Mouse (Mus musculus): ENCODE measurements around the gene Slc25a21.
"Not testable (repeated sequence)": the region's sequence is repeated elsewhere in the genome, so short reads cannot be mapped to it uniquely, and the experiment has no call there.

Gene Slc25a21

DNA sequence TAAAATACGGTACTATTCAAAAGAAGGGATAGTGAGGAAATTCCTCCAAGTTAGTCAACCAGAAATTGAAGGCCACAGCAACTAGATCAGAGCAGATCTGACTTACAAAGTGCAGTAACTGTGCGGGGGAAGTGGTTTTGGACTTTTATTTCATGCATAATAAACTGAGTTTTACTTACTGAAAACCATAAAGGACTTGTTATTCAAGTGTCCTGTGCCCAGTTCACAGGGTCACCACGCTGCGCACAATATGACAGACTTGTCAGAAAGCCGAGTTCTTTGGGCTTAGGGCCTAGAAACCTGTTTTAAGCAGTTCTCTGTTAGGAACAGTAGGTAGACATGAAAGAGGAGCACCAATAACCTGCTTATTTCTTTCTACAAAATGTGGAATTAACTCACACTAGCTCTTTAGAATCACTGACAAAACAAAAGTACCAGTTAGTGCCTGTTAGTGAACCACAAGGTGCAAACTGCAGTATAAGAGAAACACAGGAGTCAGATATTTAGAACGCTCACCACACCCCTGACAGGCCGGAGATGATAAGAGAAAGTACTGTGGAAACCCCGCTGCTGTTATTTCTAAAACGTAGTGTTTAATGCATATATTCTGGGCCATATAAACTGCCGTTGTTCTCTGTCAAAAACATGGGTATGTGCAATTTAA is at the start of gene Slc25a21:
Gene Slc25a21 (minus strand): TSS at position 110 of the 664 bp plus-strand sequence.
- in situ Hi-C loops (cut with MseI, MboI): no loop called here

GRCm38 (mm10) chr12:57243671-57244495 is 46.6 kb upstream of the Slc25a21 start:
- in situ Hi-C loops (cut with MseI, MboI): no loop called here

- in situ Hi-C loops (cut with MseI, MboI): no loop called here
These were observed 36.1 kb upstream of the Slc25a21 start for GRCm38 (mm10) chr12:57233386-57233785.

- in situ Hi-C loops (cut with MseI, MboI): no loop called here
These were observed 34.0 kb upstream of the Slc25a21 start for GRCm38 (mm10) chr12:57231085-57231875.

DNA sequence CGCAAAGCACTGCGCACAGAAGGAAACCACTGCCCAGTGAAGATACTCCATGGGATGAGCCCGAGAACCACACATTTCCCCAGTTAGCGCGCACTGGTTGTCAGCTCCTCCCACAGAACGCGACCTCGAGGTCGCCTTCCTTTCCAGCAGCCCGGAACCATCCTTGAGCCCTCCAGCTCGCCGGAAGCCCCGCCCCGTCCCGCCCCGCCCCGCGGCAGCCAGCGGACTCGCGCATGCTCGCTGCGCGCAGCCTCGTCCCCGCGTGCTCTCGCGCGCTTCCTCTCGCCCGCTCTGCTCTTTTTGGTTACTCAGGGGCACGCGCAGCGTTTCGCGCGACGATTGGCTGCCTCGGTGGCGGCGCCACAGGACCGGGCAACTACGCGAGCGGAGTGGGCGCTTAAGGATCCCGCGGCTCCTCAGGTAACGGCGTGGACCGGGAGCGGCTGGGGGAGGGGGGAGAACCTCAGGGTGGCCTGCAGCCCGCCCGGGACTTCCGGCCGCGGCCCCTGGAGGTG is 33.0 kb upstream of the Slc25a21 start, which contains the start of the genes Prps1l3 and Mipol1:
Gene Prps1l3 (plus strand): TSS at position 221 of the 515 bp plus-strand sequence.
Gene Mipol1 (plus strand): TSS at position 236 of the 515 bp plus-strand sequence.
- in situ Hi-C loops (cut with MseI, MboI): no loop called here

- in situ Hi-C loops (cut with MseI, MboI): no loop called here
These were observed 32.4 kb upstream of the Slc25a21 start for GRCm38 (mm10) chr12:57229703-57230102.

DNA sequence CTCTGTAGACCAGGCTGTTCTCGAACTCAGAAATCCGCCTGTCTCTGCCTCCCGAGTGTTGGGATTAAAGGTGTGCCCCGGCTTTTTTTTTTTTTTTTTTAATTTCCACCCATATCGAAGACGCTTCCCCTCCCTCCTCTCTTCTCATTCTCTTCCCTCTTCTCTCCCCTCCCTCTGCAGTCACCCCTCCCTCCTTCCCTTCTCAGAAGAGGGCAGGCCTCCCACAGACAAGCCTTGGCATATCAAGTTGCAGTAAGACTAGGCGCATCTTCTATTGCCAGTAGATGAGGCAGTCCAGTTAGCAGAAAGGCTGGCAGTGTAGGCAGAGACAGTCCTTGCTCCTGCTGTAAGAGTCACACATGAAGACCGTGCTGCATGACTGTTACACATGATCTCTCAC is 30.5 kb upstream of the Slc25a21 start:
- in situ Hi-C loops (cut with MseI, MboI): no loop called here

DNA sequence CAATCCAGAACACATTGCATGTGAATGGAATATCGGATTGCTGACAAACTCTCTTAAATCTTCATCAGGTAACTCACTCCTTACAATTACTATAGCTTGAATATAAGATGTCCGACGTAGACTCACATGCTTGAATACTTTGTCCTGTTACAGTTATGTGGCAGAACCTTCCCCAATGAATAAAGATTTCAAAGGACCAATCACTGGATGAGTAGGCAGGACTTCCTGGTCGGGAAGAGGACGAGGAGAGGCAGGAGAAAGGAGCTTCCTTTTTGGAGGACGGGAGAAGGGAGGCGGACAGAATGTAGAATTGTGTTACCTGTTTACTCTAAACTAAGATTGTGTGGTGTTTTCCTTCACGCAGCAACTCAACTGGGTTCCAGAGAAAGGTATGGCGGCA is 29.1 kb upstream of the Slc25a21 start:
- in situ Hi-C loops (cut with MseI, MboI): no loop called here

- in situ Hi-C loops (cut with MseI, MboI): not testable (repeated sequence)
These were observed 15.2 kb upstream of the Slc25a21 start for GRCm38 (mm10) chr12:57212463-57212862.

- in situ Hi-C loops (cut with MseI, MboI): no loop called here
These were observed 14.4 kb upstream of the Slc25a21 start for GRCm38 (mm10) chr12:57211353-57212311.

DNA sequence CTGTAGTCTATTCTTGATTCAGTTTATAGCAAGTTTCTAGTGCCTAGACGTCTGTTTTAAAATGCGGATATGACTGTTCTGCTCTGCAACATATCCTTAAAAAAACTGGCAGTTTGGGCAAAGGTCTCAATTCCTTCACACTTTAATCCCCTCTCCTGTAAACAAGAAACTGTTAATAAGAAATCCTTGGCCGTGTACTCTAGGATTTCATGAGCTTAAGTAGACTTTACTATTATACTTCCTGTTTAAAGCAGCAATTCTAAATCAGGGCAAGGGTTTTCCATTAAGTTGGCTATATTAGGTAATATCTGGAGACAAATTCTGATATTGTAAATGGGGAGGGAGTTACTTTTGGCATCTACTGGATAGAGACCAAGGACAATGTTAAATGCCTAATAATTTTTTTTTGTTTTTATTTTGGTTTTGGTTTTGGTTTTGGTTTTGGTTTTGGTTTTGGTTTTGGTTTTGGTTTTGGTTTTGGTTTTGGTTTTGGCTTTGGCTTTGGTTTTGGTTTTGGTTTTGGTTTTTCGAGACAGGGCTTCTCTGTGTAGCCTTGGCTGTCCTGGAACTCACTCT is 7.1 kb upstream of the Slc25a21 start:
- in situ Hi-C loops (cut with MseI, MboI): no loop called here

DNA sequence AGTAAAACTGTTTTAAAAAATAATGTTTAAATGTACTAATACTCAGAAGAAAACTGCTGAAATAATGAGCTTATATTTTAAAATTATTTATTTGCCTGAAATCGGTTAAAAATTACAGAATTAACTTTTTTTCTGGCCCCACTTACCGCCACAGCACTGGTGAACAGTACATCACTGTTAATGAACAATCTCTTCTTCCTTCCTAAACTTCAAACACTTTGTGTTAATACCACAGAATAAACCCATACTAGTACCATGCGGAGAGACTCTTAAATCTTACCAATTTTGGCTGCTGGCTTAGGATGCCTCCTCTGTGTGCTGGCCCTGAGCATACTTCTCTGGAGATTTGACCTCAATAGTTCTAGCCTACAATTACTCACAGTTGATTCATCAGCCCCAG is 4.6 kb upstream of the Slc25a21 start:
- in situ Hi-C loops (cut with MseI, MboI): no loop called here

DNA sequence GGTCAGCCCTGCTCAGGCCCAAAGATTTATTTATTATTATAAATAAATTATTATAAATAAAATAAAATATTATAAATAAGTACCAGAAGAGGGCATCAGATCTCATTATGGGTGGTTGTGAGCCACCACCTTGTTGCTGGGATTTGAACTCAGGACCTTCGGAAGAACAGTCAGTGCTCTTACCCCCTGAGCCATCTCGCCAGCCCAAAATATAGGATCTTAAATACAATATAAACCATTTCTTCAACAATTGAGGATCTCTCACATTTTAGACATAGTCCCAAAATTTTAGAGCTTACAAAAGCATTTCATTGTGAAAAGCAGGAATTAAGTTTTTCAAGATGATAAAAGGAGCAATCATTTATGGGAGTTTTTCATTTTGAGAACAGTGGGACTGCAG is 2.2 kb upstream of the Slc25a21 start:
- in situ Hi-C loops (cut with MseI, MboI): no loop called here

DNA sequence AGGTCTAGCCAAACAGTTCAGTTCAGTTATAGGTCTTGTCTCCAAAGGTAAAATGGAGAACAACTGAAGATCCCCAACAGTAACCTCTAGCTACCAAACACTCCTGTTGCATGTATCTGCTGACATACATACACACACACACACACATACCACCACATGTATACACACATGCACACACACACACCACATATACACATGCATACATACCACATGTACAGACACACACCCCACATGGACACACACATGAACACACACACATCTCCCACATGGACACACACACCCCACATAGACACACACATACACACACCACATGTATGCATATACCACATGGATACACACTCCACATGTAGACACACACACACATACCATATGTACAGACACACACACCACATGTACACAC is 997 bp upstream of the Slc25a21 start:
- in situ Hi-C loops (cut with MseI, MboI): no loop called here

DNA sequence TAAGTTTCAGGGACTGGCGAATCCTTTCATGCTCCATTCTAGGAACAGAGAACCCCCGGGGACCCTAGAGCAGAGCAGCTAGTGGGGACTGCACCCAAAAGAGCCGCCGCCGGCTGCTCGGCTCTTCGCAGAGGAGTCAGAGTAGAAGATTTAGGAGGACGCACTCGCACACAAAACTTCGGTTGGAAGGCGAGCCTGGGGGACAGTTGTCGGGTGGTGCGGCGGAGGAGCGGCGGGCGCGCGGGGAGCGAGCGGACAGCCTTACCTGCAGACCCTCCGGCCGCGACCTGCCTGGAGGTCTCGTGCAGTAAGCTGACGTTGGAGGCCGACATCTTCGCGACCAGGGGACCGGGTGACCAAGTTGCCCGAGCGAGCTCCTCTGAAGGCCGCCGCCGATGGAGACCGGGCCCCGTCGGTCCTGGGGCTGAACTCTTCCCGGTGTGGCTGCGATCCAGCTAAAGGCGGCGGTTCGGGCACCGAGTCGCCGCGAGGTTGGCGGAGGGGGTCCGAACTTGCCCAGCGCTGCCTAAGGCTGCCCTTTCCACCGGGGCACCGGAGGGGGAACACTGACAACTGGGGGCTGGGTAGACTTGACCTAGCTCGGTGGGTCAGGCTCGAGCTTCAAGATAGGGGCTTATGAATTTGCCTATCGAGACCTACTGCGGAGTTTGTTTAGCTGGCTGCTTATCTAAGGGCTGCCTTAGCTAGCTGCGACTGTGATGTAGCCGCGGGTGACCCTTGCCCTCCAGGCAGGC is 487 bp downstream of the Slc25a21 start:
- in situ Hi-C loops (cut with MseI, MboI): no loop called here

- in situ Hi-C loops (cut with MseI, MboI): no loop called here
These were observed 1.0 kb downstream of the Slc25a21 start for GRCm38 (mm10) chr12:57196286-57196607.

- in situ Hi-C loops (cut with MseI, MboI): no loop called here
These were observed 2.7 kb downstream of the Slc25a21 start for GRCm38 (mm10) chr12:57194609-57195008.

DNA sequence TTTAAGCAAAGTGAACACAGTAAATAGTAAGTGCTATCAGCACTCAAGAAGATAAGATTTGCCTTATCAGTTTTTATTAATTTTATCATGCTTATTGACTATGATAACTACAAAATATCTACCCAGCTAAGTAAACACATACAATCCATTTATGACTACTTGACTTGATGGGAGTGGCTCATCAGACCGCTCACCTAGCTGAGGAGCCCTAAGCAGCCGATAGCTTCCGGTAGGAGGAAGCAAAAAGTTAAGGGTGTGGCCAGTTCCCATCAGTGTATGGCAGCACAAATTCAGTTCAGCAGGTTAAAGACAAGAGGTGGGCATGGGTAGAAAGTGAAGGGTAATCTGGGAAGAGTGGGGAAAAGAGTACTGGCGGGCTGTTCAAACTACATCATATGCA is 10.2 kb downstream of the Slc25a21 start:
- in situ Hi-C loops (cut with MseI, MboI): loop anchor here (10.0 kb wide), 2 partner anchors 202 to 502 kb away; no protein-coding TSS in a partner anchor

DNA sequence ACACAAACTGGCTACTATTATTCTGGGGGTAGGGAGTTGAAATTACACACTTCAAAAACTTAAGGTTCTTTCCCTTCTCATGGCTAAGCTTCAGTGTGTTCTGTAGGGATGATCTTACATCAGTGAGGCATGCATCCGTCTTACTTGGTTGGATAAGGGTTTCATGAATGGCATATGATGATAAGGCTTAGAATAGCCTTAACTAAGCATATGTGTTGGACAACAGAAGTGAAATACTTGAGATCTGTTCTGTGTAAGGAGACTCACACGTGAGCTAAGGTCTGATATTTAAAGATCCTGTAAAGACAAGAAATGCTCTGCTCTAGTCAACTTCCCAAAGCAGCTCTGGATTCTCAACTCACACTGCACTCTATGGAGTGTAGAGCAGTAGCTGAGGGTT is 11.1 kb downstream of the Slc25a21 start:
- in situ Hi-C loops (cut with MseI, MboI): loop anchor here (10.0 kb wide), 2 partner anchors 201 to 501 kb away; no protein-coding TSS in a partner anchor

All from mouse trophoblast stem cell (cell line).